Mouse (Mus musculus): ENCODE data around the gene Slc38a4. TPM values are rescaled to one million over a fixed set of nuclear protein-coding genes. Genes with fewer than 3 reads are reported as not detected.

Slc38a4 gene
- total RNA-seq, 2 experiments from 2014 or later = 0.82 to 1.2 TPM

DNA sequence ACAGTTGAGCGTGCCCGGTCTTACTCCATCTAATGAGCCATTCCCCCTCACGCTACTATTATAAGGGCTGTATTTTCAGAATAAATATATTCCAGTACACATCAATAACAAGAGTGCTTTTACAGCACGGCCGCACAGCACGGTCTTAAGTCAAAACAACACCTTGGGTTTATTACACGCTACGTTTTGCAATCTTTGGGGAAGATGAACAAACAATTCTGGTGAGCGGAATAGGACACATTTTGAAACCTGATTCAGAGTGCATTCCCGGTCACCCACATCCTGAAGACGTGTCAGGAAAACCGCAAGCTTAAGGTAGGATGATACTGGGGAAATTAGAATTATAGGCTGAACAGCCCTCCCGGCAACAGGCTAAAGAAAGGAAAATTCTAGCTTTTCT lies 11.8 kb downstream of the Slc38a4 start:
- DNase-seq (ENCODE audit: low spot score in 2 of 2) = no peak
- no peak overlapping the region for H3K27ac ChIP-seq
- H3K4me3 ChIP-seq = no peak overlapping the region
- no peak for TF ChIP-seq CTCF (conservative IDR thresholded peaks at IDR 0.05)

DNA sequence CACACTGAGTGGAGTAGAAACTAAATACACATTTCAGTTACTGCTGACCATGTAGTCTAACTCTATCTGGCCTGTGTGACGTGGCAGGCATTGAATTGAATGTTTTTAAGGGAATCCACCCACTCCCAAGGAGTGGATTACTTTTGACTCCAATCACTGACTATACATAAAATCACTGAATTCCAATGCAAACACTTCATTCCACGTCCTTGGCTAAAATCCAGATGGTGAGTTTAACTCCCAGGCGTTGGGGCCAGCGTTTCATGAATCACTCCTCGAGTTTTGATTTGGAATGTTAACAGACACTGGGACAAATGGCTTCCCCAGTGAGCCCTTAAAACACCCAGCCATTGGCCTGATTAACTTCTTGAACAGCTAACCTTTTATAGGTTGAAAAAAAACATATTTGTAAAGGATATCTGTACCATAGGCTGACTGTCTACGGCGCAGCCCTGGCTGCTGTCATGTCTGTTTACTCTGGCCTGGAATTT lies 13.7 kb downstream of the Slc38a4 start:
- TF ChIP-seq CTCF (conservative IDR thresholded peaks at IDR 0.05) = no peak
- Histone ChIP-seq H3K4me3 (no peak overlapping the region), H3K27ac (no peak overlapping the region)
- no peak for DNase-seq (ENCODE audit: low spot score in 2 of 2)

DNA sequence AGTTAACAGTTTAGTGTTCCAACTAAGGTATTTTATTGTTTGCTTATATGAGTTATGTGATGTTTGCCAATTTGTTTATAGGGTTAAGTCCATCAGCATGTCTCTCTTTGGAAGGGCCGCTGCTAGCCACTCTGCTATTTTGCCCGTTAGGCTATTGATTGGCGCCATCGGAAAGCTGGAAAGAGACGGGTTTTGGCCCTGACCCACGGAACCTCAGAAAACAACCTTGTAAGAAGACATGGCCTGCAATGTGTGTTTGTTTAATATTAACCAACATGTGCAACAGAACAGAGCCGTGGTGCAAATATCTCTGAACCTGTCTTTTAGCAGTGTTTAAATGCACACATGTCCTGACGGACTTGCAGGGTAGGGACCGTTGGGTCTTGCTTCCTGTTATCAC lies 14.6 kb downstream of the Slc38a4 start:
- H3K4me3 ChIP-seq = no peak overlapping the region
- TF ChIP-seq CTCF (conservative IDR thresholded peaks at IDR 0.05) = no peak
- no peak overlapping the region for H3K27ac ChIP-seq
- no peak for DNase-seq (ENCODE audit: low spot score in 2 of 2)

DNA sequence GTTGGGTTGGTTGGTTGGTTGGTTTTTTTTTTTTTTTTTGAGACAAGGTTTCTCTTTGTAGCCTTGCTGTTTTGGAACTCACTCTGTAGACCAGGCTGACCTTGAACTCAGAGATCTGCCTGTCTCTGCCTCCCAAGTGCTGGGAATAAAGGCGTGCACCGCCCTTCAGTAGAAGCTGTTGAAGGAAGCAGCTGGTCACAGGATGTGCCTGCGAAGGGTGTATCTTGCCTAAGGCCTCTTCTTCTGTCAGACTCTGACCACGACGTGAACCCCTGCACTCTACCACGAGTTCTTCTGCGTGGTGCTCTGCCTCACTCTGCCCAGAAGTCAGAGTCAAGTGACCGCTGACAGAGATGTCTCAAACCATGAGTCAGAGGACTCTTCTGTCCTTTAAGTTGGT lies 18.0 kb downstream of the Slc38a4 start:
- DNase-seq (ENCODE audit: low spot score in 2 of 2) = no peak
- no peak overlapping the region for H3K27ac ChIP-seq
- TF ChIP-seq CTCF (conservative IDR thresholded peaks at IDR 0.05) = no peak

DNA sequence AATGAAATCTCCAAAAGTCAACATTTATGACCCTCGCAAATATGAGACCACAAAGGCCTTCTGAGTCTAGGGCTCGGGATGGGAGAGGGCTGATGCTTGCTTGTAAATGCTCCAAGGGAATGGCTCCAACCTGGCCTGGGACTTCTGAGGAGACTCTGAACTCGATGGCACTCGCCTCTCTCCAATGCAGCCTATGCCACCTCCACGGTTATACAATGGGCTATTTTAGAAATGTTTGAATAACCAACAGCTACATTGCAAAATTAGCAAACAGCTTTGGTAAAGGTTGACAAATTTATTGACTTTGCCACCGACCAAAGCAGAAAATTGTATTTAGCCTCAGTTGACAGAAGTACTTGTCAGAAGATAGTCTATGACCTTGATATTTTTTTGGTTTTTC lies 19.9 kb downstream of the Slc38a4 start:
- no peak overlapping the region for H3K27ac ChIP-seq
- H3K4me3 ChIP-seq = no peak overlapping the region
- DNase-seq (ENCODE audit: low spot score in 2 of 2) = no peak
- no peak for TF ChIP-seq CTCF (conservative IDR thresholded peaks at IDR 0.05)

More for the DNA sequence above, 18.0 kb downstream of the Slc38a4 start:
- H3K4me3 ChIP-seq = no peak overlapping the region

DNA sequence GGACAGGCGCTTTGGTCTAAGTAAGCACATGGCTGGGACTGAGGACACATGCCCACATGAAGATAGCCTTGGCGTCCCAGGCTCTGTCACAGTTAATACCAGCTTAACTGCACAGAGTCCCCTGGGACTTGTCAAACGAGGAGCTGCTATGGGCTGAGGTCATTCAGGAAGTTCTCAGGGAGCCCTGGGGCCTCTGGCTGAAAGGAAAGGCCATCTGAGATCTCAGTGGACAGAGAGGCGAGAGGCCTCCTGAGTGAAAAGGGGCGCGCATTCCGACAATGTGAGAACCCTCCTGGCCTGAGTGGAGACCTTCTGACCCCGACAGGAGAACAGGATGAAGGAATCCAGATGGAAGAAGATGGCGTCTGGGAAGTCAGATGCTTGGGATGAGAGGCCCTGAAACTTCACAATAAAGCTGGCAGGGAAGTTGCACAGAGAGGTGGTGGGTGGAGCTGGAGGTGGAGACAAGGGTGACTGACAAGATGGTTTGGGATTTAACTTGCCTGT lies 22.2 kb downstream of the Slc38a4 start:
- H3K4me3 ChIP-seq = no peak overlapping the region
- no peak for TF ChIP-seq CTCF (conservative IDR thresholded peaks at IDR 0.05)
- no peak for DNase-seq (ENCODE audit: low spot score in 2 of 2)
- H3K27ac ChIP-seq = no peak overlapping the region

DNA sequence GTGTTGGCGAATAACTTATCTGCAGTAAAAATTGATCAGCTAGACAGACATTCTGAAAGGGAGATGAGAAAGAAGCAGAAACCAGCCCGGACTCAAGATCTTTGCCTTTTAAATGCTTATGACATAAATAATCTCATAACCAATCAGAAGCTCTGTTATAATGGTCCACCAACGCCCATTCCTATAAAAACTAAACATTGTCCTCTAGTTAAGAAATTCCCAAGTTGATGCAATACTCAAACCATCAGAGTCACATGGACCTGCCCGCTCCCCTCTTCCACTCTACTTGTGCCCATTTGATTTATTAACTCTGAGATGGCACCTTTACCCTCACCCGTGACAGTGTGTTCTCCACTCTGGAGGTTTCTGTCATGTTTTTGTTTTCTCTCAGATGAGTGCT lies 23.9 kb downstream of the Slc38a4 start:
- no peak for TF ChIP-seq CTCF (conservative IDR thresholded peaks at IDR 0.05)
- no peak overlapping the region for H3K27ac ChIP-seq
- H3K4me3 ChIP-seq = no peak overlapping the region
- no peak for DNase-seq (ENCODE audit: low spot score in 2 of 2)

DNA sequence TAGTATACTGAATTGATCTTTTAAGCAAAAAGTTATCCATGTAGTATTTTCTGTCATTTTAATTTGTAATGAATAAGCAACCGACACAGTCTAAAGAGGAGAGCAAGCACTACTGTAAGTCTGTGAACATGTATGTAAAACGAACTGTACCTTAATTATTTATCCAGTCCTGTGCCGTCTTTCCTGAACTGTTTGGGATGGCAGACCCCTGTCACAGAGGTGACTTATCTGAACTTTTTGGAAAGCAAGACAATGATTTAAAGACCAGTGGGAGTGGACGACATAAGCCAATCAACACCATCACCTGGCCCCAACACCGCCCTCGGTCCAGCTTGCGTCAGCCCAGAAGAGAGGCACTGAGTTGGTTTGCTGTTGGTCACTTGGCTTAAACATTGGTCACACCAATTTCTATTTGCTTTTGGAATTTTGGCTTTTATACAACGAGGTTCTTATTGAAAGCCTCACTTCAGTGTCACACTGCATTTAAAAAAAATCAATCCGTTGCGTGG lies 24.7 kb downstream of the Slc38a4 start:
- no peak for TF ChIP-seq CTCF (conservative IDR thresholded peaks at IDR 0.05)
- no peak overlapping the region for H3K4me3 ChIP-seq
- H3K27ac ChIP-seq = no peak overlapping the region
- no peak for DNase-seq (ENCODE audit: low spot score in 2 of 2)

DNA sequence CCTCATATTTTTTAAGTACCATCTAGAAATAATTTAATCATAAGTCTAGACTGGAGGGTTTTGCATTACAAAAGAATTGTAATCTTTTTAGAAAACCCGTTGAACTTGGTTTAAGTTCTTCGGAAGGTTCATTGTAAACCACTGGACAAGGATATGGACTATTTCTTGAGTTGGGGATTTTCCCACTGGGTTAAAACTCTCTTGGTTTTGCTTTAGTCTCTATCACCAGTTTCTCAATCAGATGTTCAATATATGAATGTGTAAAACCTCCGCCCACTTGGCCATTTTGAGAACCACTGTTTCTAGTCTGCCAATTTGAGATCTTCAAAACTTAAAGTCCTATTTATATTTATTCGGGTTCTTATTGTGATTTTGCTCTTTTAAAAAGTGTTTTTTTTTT lies 25.6 kb downstream of the Slc38a4 start:
- no peak for TF ChIP-seq CTCF (conservative IDR thresholded peaks at IDR 0.05)
- no peak for DNase-seq (ENCODE audit: low spot score in 2 of 2)
- Histone ChIP-seq H3K27ac (no peak overlapping the region), H3K4me3 (no peak overlapping the region)

DNA sequence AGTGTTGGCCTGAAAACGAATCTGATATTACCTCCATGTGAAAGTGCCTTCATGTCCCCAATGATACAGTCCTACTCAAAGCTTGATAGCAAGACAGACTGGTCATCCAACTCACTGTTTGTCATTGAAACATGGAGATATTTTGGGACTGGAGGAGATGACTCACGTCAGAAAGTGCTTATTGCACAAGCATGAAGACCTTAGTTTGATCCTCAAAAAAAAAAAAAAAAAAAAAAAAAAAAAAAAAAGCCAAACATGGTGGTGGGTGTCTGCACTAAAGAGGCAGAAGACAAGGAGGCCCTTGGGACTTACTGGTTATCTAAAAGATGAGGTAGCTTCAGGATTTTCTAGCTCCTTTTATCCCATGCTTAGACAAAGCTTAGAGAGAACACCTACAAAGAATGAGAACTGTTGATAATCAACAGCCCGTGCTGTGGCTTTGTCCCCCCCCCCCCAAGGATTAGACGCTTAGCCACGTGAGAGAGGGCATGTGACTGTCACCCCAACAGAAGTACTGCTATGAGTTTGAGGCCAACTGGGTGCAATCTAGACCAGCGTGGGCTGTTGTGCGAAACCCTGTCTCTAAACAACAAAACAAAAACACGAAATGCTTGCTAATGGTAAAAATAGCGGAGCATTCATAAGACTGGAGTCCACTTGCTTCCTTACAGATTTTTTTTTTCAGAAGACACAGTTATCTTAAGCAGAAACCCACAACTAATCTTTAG lies 26.5 kb downstream of the Slc38a4 start:
- no peak overlapping the region for H3K4me3 ChIP-seq
- H3K27ac ChIP-seq = no peak overlapping the region
- no peak for DNase-seq (ENCODE audit: low spot score in 2 of 2)
- no peak for TF ChIP-seq CTCF (conservative IDR thresholded peaks at IDR 0.05)

DNA sequence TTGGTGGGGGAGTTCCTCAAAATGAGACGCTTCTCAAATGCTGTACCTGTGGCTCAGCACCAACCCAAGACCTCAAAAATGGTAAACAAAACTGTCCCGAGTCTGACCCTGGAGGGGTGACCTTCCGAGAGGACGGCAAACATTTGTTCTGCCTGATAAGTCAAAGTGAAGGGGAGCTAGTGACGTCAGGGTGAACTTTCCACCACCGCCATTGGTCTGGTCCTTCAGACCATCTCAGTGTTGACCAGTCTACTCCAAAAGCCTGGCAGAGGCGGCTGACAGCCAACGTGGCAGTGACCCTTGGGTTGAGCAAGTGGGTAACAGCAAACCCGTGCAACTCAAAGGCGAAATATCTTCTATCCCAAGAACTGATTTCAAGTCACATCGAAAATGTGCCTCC lies 27.1 kb downstream of the Slc38a4 start:
- DNase-seq (ENCODE audit: low spot score in 2 of 2) = no peak
- TF ChIP-seq CTCF (conservative IDR thresholded peaks at IDR 0.05) = no peak
- Histone ChIP-seq H3K27ac (no peak overlapping the region), H3K4me3 (no peak overlapping the region)

DNA sequence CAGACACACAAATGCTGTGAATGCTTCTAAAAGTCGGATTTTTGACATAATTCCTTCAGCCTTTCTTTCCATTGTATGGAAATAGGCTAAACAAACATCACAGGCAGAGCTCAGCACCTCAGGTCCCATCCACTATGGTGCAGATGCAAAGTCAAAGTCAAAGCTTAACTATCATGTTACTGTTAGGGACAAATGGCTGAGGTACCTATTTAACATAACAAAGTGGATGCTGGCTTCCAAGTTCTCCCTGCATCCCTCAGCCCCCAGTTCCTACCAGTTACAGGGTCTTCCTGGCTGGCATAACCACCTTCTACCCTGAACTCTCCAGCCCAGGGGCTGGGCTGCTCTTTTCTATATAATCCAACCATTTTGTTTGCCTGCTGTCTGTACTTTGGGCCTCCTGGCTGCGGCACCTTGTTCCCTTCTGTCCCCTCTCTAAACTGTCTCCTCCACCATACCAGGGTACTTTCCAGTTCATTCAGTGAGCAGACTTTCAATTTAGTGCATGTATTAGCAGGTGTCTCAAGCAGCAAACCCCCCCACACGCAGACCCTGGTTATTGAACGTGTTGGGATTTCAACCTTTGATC lies 27.6 kb downstream of the Slc38a4 start:
- Histone ChIP-seq H3K27ac (no peak overlapping the region), H3K4me3 (no peak overlapping the region)
- no peak for TF ChIP-seq CTCF (conservative IDR thresholded peaks at IDR 0.05)
- DNase-seq (ENCODE audit: low spot score in 2 of 2) = no peak

DNA sequence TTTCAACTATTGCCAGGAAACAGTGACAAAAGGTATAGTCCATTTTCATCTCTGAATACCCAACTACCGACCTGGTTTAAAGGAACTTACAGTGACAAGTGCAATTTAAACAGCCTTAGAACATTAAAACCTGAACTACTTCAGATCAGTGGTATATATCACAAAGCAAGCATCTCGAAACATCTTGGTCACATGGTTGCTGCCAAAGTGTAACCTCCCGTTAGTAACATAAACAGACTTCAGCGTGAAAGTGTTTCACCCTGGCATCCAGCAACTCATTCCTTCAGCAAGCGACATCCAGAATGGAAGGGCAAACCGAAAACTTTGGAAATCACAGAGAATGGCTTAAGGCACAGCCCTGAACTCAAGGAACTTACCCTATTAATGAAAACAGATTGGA lies 29.1 kb downstream of the Slc38a4 start:
- Histone ChIP-seq H3K27ac (no peak overlapping the region), H3K4me3 (no peak overlapping the region)
- no peak for TF ChIP-seq CTCF (conservative IDR thresholded peaks at IDR 0.05)
- DNase-seq (ENCODE audit: low spot score in 2 of 2) = no peak

DNA sequence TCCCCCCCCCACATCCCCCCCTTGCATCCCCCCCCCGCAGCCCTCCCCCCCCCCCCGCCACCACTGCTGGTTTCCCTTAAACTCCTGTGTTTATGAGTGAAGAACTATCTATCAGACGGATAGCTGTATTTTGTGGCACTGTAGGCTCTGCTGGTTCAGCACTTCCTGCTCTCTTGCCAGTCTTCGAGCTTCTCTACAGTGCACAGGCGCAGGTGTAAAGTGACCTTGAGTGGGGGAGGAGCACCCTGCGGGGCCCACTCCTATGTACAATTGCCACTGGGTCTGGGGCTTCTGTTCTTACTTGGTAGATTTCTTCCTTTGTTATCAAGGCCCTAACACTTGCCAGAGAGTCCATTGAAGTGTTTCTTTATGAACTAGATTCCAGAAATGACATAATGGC lies 33.0 kb downstream of the Slc38a4 start:
- TF ChIP-seq CTCF (conservative IDR thresholded peaks at IDR 0.05) = no peak
- H3K4me3 ChIP-seq = no peak overlapping the region
- no peak overlapping the region for H3K27ac ChIP-seq
- no peak for DNase-seq (ENCODE audit: low spot score in 2 of 2)

Data from layer of hippocampus, adult 2 months (tissue).